ENCODE assay signal across 7 mouse cellular contexts in genomic region chr14:121731688-121732168, GRCm38 (mm10).
DNase-seq lines count a peak whose midpoint lies in the region; ATAC-seq and TF ChIP-seq lines count a peak whose summit lies in the region.

No protein-coding gene starts in this region.

- 13% methylated on average over 6 of the region's 6 CpGs for WGBS in hindbrain, embryonic 12.5 days
- 40% methylated on average over 6 of the region's 6 CpGs for WGBS in stomach, postnatal 0 days

- TF ChIP-seq CTCF in E14TG2a.4 (conservative IDR thresholded peaks at IDR 0.05; ENCODE audit: low read length) = no peak
- TF ChIP-seq CTCF in stomach, postnatal 0 days (IDR thresholded peaks at IDR 0.05; ENCODE audit: low read depth) = no peak

- peak overlapping the region; percentile 13; the same call in 1 of the 2 replicates for H3K4me2 ChIP-seq in hindbrain, embryonic 12.5 days (replicated peaks)
- H3K4me2 ChIP-seq in stomach, postnatal 0 days (replicated peaks; ENCODE audit: low read depth) = no peak overlapping the region

- DNase-seq in stomach, postnatal 0 days (ENCODE audit: low spot score) = no peak
- DNase-seq in frontal cortex, postnatal 14 days (ENCODE audit: low spot score in 2 of 2) = no peak
- DNase-seq in layer of hippocampus, postnatal 14 days (ENCODE audit: low spot score in 2 of 2) = no peak

- H3K9ac ChIP-seq in hindbrain, embryonic 12.5 days = no peak overlapping the region
- H3K9ac ChIP-seq in stomach, postnatal 0 days (ENCODE audit: low read length) = no peak overlapping the region

- H3K9me3 ChIP-seq in E14TG2a.4 (ENCODE audit: low read length) = no peaks in the 10 kb centered on the region
- H3K9me3 ChIP-seq in hindbrain, embryonic 12.5 days (replicated peaks) = no peaks in the 10 kb centered on the region
- no peaks in the 10 kb centered on the region for H3K9me3 ChIP-seq in stomach, postnatal 0 days (ENCODE audit: control insufficient read depth, low read length)

- no peaks in the 10 kb centered on the region for H3K27me3 ChIP-seq in E14TG2a.4 (ENCODE audit: insufficient read depth, low read length)
- H3K27me3 ChIP-seq in hindbrain, embryonic 12.5 days = no peaks in the 10 kb centered on the region
- H3K27me3 ChIP-seq in stomach, postnatal 0 days (ENCODE audit: control insufficient read depth, insufficient read depth, low read length) = no peaks in the 10 kb centered on the region

- H3K4me3 ChIP-seq in E14TG2a.4 (replicated peaks; ENCODE audit: low read length) = peak overlapping the region; percentile 64
- no peak overlapping the region for H3K4me3 ChIP-seq in hindbrain, embryonic 12.5 days
- no peak overlapping the region for H3K4me3 ChIP-seq in stomach, postnatal 0 days (ENCODE audit: low read depth, low read length)

- peak; percentile 93 for ATAC-seq in activated CD4-positive, CD25-positive, alpha-beta regulatory T cell, adult 4 months
- ATAC-seq in hindbrain, embryonic 12.5 days (ENCODE audit: low FRiP score) = peak; percentile 66
- peak; percentile 93 for ATAC-seq in megakaryocyte, adult 5-6 weeks (ENCODE audit: poor library complexity, severe bottlenecking)
- peak; percentile 74 for ATAC-seq in stomach, postnatal 0 days (ENCODE audit: low FRiP score, low TSS enrichment)

- TF ChIP-seq EP300 in stomach, postnatal 0 days (optimal IDR thresholded peaks at IDR 0.05) = no peak

- no peak overlapping the region for H3K27ac ChIP-seq in hindbrain, embryonic 12.5 days
- H3K27ac ChIP-seq in stomach, postnatal 0 days (replicated peaks) = no peak overlapping the region

- no peaks in the 10 kb centered on the region for H3K36me3 ChIP-seq in E14TG2a.4 (ENCODE audit: insufficient read depth, low read length)
- H3K36me3 ChIP-seq in hindbrain, embryonic 12.5 days = no peaks in the 10 kb centered on the region
- no peaks in the 10 kb centered on the region for H3K36me3 ChIP-seq in stomach, postnatal 0 days (ENCODE audit: control insufficient read depth, insufficient read depth, low read length)

- peaks cover 54% of the 10 kb centered on the region for H3K4me1 ChIP-seq in E14TG2a.4 (replicated peaks; ENCODE audit: low read depth, low read length)
- peaks cover 5% of the 10 kb centered on the region; the same call in 1 of the 2 replicates for H3K4me1 ChIP-seq in hindbrain, embryonic 12.5 days
- H3K4me1 ChIP-seq in stomach, postnatal 0 days (replicated peaks; ENCODE audit: control insufficient read depth, insufficient read depth) = no peaks in the 10 kb centered on the region
